Mouse (Mus musculus) lung, postnatal 0 days (tissue): ENCODE data around the gene Fam98c. TPM values are rescaled to one million over a fixed set of nuclear protein-coding genes. Genes with fewer than 3 reads are reported as not detected.
"Not testable (repeated sequence)": the region's sequence is repeated elsewhere in the genome, so short reads cannot be mapped to it uniquely, and the experiment has no call there.

ENCODE experiments used
- ATAC-seq: fragments of 200-750 bp; cut with Nextera tagmentation; 2 replicates; pipeline ENCODE4 v1.8.0; 2017; ENCODE audit warnings: moderate library complexity
- DNase-seq: peaks from one replicate; pipeline ENCODE4 v3.0.0-alpha.2; 2016; ENCODE audit warnings: low spot score
- H3K27ac ChIP-seq: fragments of 300-500 bp; sonication (generic); 2 replicates; pipeline ENCODE4 v1.5.1; 2014; ENCODE audit warnings: antibody characterized with exemption, mild to moderate bottlenecking, low read length, mixed read lengths
- H3K27me3 ChIP-seq: fragments of 300-500 bp; sonication (generic); replicated peaks from 2 replicates; pipeline ENCODE4 v1.6.1; 2014; ENCODE audit warnings: low read length, mixed read lengths; ENCODE audit not compliant: insufficient read depth
- H3K36me3 ChIP-seq: fragments of 300-500 bp; sonication (generic); 2 replicates; pipeline ENCODE4 v1.6.1; 2014; ENCODE audit warnings: low read length, mixed read lengths; ENCODE audit not compliant: insufficient read depth
- H3K4me1 ChIP-seq: fragments of 300-500 bp; sonication (generic); 2 replicates; pipeline ENCODE4 v1.6.1; 2014; ENCODE audit warnings: antibody characterized with exemption, low read depth, low read length, mixed read lengths; ENCODE audit not compliant: insufficient read depth
- H3K4me2 ChIP-seq: fragments of 300-500 bp; sonication (generic); replicated peaks from 2 replicates; pipeline ENCODE4 v1.6.1; 2014; ENCODE audit warnings: low read depth, mild to moderate bottlenecking, low read length, moderate library complexity, mixed read lengths
- H3K4me3 ChIP-seq: fragments of 300-500 bp; sonication (generic); 2 replicates; pipeline ENCODE4 v1.5.1; 2014; ENCODE audit warnings: low read depth, low read length
- H3K9ac ChIP-seq: fragments of 300-500 bp; sonication (generic); replicated peaks from 2 replicates; pipeline ENCODE4 v1.6.1; 2014; ENCODE audit warnings: low read depth, mild to moderate bottlenecking
- H3K9me3 ChIP-seq: fragments of 300-500 bp; sonication (generic); 2 replicates; pipeline ENCODE4 v1.6.1; 2016; ENCODE audit warnings: low read length, mixed read lengths
- CTCF ChIP-seq: IDR thresholded peaks from 2 replicates; pipeline ENCODE4 v1.5.1; 2016; ENCODE audit warnings: antibody characterized with exemption, mild to moderate bottlenecking
- EP300 ChIP-seq: IDR thresholded peaks from 2 replicates; pipeline ENCODE4 v1.6.1; 2016; ENCODE audit warnings: antibody characterized with exemption, mild to moderate bottlenecking, control low read depth
- WGBS: fragments of 180-500 bp; shearing (Covaris S2); extraction: QIAGEN DNeasy Blood & Tissue Kit; methylation state at CpG from one replicate; pipeline ENCODE4 v1.1.7; 2014; 5-methylcytosine and 5-hydroxymethylcytosine counted together
- polyA plus RNA-seq: library from polyadenylated mRNA; unstranded; fragments of >200 nt; fragmentation: Nextera tagmentation; extraction: Ambion mirVana; gene quantifications from 2 replicates; pipeline ENCODE4 v1.2.1, GENCODE M21; 2015

Gene Fam98c
- polyA plus RNA-seq, 1 experiment from 2014 or later = 40.2 TPM

DNA sequence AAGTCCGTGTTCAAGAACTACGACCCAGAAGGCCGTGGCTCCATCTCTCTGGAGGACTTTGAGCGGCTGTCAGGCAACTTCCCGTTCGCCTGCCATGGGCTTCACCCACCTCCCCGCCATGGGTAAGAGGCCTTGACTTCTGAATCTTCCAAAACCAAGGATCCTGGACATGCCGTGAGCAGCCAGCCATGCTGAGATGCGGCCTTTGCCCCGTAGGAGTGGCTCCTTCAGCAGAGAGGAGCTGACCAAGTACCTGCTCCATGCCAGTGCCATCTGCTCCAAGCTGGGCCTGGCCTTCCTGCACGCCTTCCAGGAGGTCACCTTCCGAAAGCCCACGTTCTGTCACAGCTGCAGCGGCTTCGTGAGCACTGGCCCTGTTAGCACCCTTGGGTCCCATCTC lies 7.3 kb downstream of the Fam98c start:
- no peak overlapping the region for H3K27ac ChIP-seq
- ATAC-seq (no peak), DNase-seq (no peak)
- H3K27me3 ChIP-seq = no peaks in the 10 kb centered on the region
- H3K4me1 ChIP-seq = no peaks in the 10 kb centered on the region
- no peak for TF ChIP-seq EP300
- H3K4me3 ChIP-seq = no peak overlapping the region
- H3K9me3 ChIP-seq = no peaks in the 10 kb centered on the region
- H3K9ac ChIP-seq = no peak overlapping the region
- H3K36me3 ChIP-seq = no peaks in the 10 kb centered on the region
- H3K4me2 ChIP-seq = no peak overlapping the region
- WGBS = 90% methylated on average over 15 of the region's 15 CpGs

DNA sequence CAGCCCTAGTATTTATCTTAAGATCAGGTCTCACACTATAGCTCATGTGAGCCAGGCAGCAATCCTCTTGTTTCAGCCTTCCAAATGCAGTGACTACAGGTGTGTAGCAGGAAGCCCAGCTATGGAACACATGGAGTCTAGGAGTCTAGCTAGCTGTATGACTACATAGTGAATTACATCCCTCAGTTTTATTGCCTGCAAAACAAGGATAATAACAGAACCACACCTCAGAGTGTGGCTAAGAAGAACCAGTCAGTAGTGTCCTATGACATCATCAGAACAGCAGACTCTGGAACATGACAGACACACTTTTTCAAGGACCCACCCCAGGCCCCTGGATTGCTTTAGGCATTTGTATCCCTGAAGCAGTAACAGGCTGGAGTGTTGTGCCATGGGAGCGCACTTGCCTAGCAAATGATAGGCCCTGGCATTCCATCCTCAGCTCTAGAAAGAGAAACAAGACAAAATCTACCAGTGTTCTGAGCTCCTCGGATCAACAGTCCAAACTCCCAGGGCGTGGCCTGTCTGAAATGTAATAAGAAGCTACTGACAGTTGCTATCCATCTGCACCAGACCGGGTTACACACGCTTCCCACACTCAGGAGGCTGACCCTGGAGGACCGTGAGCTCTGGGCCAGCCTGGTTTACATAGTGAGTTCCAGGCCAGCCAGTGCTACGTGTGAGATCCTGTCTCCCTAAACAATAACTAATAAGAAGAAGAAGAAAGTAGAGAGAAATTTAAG lies 9.2 kb downstream of the Fam98c start:
- Histone ChIP-seq H3K9me3 (no peaks in the 10 kb centered on the region), H3K4me3 (no peak overlapping the region), H3K36me3 (no peaks in the 10 kb centered on the region), H3K27ac (no peak overlapping the region), H3K4me2 (no peak overlapping the region), H3K4me1 (no peaks in the 10 kb centered on the region), H3K9ac (no peak overlapping the region), H3K27me3 (no peaks in the 10 kb centered on the region)
- ATAC-seq (no peak), DNase-seq (no peak)
- no peak for TF ChIP-seq CTCF
- no peak for TF ChIP-seq EP300
- WGBS = 80% methylated on average over 7 of the region's 7 CpGs

GRCm38 (mm10) chr7:29144006-29144405 lies 12.0 kb downstream of the Fam98c start:
- TF ChIP-seq CTCF = no peak
- Histone ChIP-seq H3K9ac (no peak overlapping the region), H3K27ac (no peak overlapping the region), H3K27me3 (no peaks in the 10 kb centered on the region), H3K36me3 (no peaks in the 10 kb centered on the region), H3K4me3 (no peak overlapping the region), H3K4me2 (no peak overlapping the region), H3K9me3 (no peaks in the 10 kb centered on the region), H3K4me1 (no peaks in the 10 kb centered on the region)
- DNase-seq (no peak), ATAC-seq (no peak)
- 92% methylated on average over 4 of the region's 4 CpGs for WGBS

DNA sequence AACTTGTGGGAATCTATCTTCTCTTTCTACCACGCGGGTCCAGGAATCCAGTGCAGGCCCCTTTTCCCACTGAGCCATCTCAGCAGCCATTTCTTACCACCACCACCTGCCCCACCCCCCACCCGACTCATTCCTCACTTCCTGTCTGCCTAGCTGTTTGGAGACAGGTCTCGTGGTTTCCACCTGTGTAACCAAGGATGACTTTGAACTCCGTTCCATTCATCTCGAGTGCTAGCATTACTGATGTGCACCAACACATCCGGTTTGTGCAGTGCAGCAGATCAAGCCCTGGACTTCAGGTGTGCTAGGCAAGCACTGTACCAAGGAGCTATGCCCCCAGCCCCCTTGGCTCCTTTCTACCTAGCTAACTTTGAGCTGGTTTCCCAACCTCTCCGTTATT lies 14.6 kb downstream of the Fam98c start:
- Histone ChIP-seq H3K9me3 (no peaks in the 10 kb centered on the region), H3K4me2 (no peak overlapping the region), H3K9ac (no peak overlapping the region), H3K4me1 (no peaks in the 10 kb centered on the region), H3K27me3 (no peaks in the 10 kb centered on the region), H3K4me3 (no peak overlapping the region), H3K36me3 (no peaks in the 10 kb centered on the region), H3K27ac (no peak overlapping the region)
- DNase-seq (no peak), ATAC-seq (no peak)
- TF ChIP-seq EP300 (no peak), CTCF (no peak)
- 64% methylated on average over 8 of the region's 8 CpGs for WGBS

- DNase-seq, H3K4me2 ChIP-seq, H3K4me3 ChIP-seq, ATAC-seq, H3K9ac ChIP-seq, H3K27ac ChIP-seq, H3K36me3 ChIP-seq, H3K9me3 ChIP-seq, H3K4me1 ChIP-seq, H3K27me3 ChIP-seq: not testable (repeated sequence)
- WGBS = 90% methylated on average over 3 of the region's 4 CpGs
Observed at GRCm38 (mm10) chr7:29139237-29139636, 16.8 kb downstream of the Fam98c start.

GRCm38 (mm10) chr7:29137429-29137828 lies 18.6 kb downstream of the Fam98c start:
- no peaks in the 10 kb centered on the region for H3K4me1 ChIP-seq
- no peaks in the 10 kb centered on the region for H3K9me3 ChIP-seq
- ATAC-seq (no peak), DNase-seq (no peak)
- WGBS = 41% methylated on average over 16 of the region's 16 CpGs
- no peak overlapping the region for H3K4me2 ChIP-seq
- no peak overlapping the region for H3K4me3 ChIP-seq
- no peaks in the 10 kb centered on the region for H3K36me3 ChIP-seq
- no peak overlapping the region for H3K9ac ChIP-seq
- H3K27me3 ChIP-seq = no peaks in the 10 kb centered on the region
- no peak overlapping the region for H3K27ac ChIP-seq
- TF ChIP-seq EP300 = no peak
- TF ChIP-seq CTCF = no peak
